Mouse (Mus musculus) intestine, embryonic 14.5 days (tissue): ENCODE results near the gene Panx1. TPM values are rescaled to one million over a fixed set of nuclear protein-coding genes. Genes with fewer than 3 reads are reported as not detected.
A peak's percentile ranks its signal among the peaks of the same experiment; 100 is the strongest.

ENCODE experiments used
- ATAC-seq: fragments of 200-750 bp; cut with Nextera tagmentation; replicated peaks from 2 replicates; pipeline ENCODE4 v1.8.0; 2017; ENCODE audit warnings: low read depth, moderate number of reproducible peaks, moderate TSS enrichment, moderate library complexity; ENCODE audit not compliant: low FRiP score, low TSS enrichment
- DNase-seq: peaks from one replicate; pipeline ENCODE4 v3.0.0-alpha.2; 2018; ENCODE audit warnings: low spot score
- H3K27ac ChIP-seq: fragments of 300-500 bp; sonication (generic); 2 replicates; pipeline ENCODE4 v1.5.1; 2014; ENCODE audit warnings: low read depth, mild to moderate bottlenecking, control low read depth
- H3K27me3 ChIP-seq: fragments of 300-500 bp; sonication (generic); replicated peaks from 2 replicates; pipeline ENCODE4 v1.6.1; 2014; ENCODE audit warnings: low read length, control low read depth; ENCODE audit not compliant: control insufficient read depth, insufficient read depth
- H3K36me3 ChIP-seq: fragments of 300-500 bp; sonication (generic); 2 replicates; pipeline ENCODE4 v1.6.1; 2014; ENCODE audit warnings: low read length, control low read depth; ENCODE audit not compliant: control insufficient read depth, insufficient read depth
- H3K4me1 ChIP-seq: fragments of 300-500 bp; sonication (generic); replicated peaks from 2 replicates; pipeline ENCODE4 v1.6.1; 2014; ENCODE audit warnings: low read length, control low read depth, mixed read lengths; ENCODE audit not compliant: control insufficient read depth, insufficient read depth
- H3K4me2 ChIP-seq: fragments of 300-500 bp; sonication (generic); 2 replicates; pipeline ENCODE4 v1.6.1; 2014; ENCODE audit warnings: low read length
- H3K4me3 ChIP-seq: fragments of 300-500 bp; sonication (generic); 2 replicates; pipeline ENCODE4 v1.5.1; 2014; ENCODE audit warnings: low read depth, low read length, control low read depth, mixed read lengths
- H3K9ac ChIP-seq: fragments of 300-500 bp; sonication (generic); 2 replicates; pipeline ENCODE4 v1.6.1; 2014; ENCODE audit warnings: mild to moderate bottlenecking, low read length
- H3K9me3 ChIP-seq: fragments of 300-500 bp; sonication (generic); 2 replicates; pipeline ENCODE4 v1.6.1; 2016; ENCODE audit warnings: low read length, control low read depth; ENCODE audit not compliant: control insufficient read depth
- WGBS: fragments of 180-500 bp; shearing (Covaris S2); extraction: QIAGEN DNeasy Blood & Tissue Kit; methylation state at CpG from one replicate; pipeline ENCODE4 v1.1.7; 2014; 5-methylcytosine and 5-hydroxymethylcytosine counted together
- polyA plus RNA-seq: library from polyadenylated mRNA; unstranded; fragments of >200 nt; fragmentation: Nextera tagmentation; extraction: Ambion mirVana; gene quantifications from 2 replicates; pipeline ENCODE4 v1.2.1, GENCODE M21; 2014

Gene Panx1
- polyA plus RNA-seq, 1 experiment from 2014 or later = 54.5 TPM

GRCm38 (mm10) chr9:15041556-15041955 is 3.7 kb downstream of the Panx1 start:
- H3K4me2 ChIP-seq = no peak overlapping the region
- DNase-seq (no peak), ATAC-seq (no peak)
- no peak overlapping the region for H3K9ac ChIP-seq
- H3K4me3 ChIP-seq = no peak overlapping the region
- peaks cover 12% of the 10 kb centered on the region for H3K4me1 ChIP-seq
- 82% methylated on average over 11 of the region's 11 CpGs for WGBS
- H3K27me3 ChIP-seq = no peaks in the 10 kb centered on the region
- no peak overlapping the region for H3K27ac ChIP-seq
- no peaks in the 10 kb centered on the region for H3K36me3 ChIP-seq
- H3K9me3 ChIP-seq = no peaks in the 10 kb centered on the region

- Histone ChIP-seq H3K27me3 (no peaks in the 10 kb centered on the region), H3K9me3 (no peaks in the 10 kb centered on the region), H3K36me3 (no peaks in the 10 kb centered on the region), H3K9ac (no peak overlapping the region), H3K4me1 (peaks cover 11% of the 10 kb centered on the region), H3K4me3 (no peak overlapping the region), H3K4me2 (no peak overlapping the region), H3K27ac (no peak overlapping the region)
- no peak for DNase-seq
- no peak for ATAC-seq
- 84% methylated on average over 5 of the region's 5 CpGs for WGBS
Observed at GRCm38 (mm10) chr9:15039848-15040247, 5.4 kb downstream of the Panx1 start.

GRCm38 (mm10) chr9:15037704-15038103 is 7.6 kb downstream of the Panx1 start:
- Histone ChIP-seq H3K4me1 (peaks cover 4% of the 10 kb centered on the region), H3K9ac (no peak overlapping the region), H3K36me3 (peaks cover 5% of the 10 kb centered on the region; the same call in 1 of the 2 replicates), H3K27ac (no peak overlapping the region), H3K27me3 (no peaks in the 10 kb centered on the region), H3K4me3 (no peak overlapping the region), H3K4me2 (no peak overlapping the region), H3K9me3 (no peaks in the 10 kb centered on the region)
- ATAC-seq (no peak), DNase-seq (no peak)
- 59% methylated on average over 3 of the region's 3 CpGs for WGBS

- no peak for ATAC-seq
- H3K9ac ChIP-seq = no peak overlapping the region
Observed at GRCm38 (mm10) chr9:15037237-15037636, 8.0 kb downstream of the Panx1 start.

GRCm38 (mm10) chr9:15036807-15037206 is 8.5 kb downstream of the Panx1 start:
- no peaks in the 10 kb centered on the region for H3K27me3 ChIP-seq
- H3K4me3 ChIP-seq = no peak overlapping the region
- H3K36me3 ChIP-seq = peaks cover 7% of the 10 kb centered on the region; the same call in 1 of the 2 replicates
- DNase-seq (no peak), ATAC-seq (0 out of 2 replicates have a peak, but pooled peaks have one; percentile 40)
- H3K27ac ChIP-seq = no peak overlapping the region
- no peaks in the 10 kb centered on the region for H3K9me3 ChIP-seq
- 25% methylated on average over 4 of the region's 4 CpGs for WGBS
- no peak overlapping the region for H3K4me2 ChIP-seq
- no peak overlapping the region for H3K9ac ChIP-seq
- H3K4me1 ChIP-seq = peaks cover 4% of the 10 kb centered on the region

More at GRCm38 (mm10) chr9:15037237-15037636, 8.0 kb downstream of the Panx1 start:
- peaks cover 4% of the 10 kb centered on the region for H3K4me1 ChIP-seq
- H3K27me3 ChIP-seq = no peaks in the 10 kb centered on the region
- H3K36me3 ChIP-seq = peaks cover 6% of the 10 kb centered on the region; the same call in 1 of the 2 replicates
- H3K4me3 ChIP-seq = no peak overlapping the region
- DNase-seq = no peak
- no peaks in the 10 kb centered on the region for H3K9me3 ChIP-seq
- no peak overlapping the region for H3K4me2 ChIP-seq
- no peak overlapping the region for H3K27ac ChIP-seq

GRCm38 (mm10) chr9:15036405-15036804 is 8.9 kb downstream of the Panx1 start:
- DNase-seq (no peak), ATAC-seq (peak; percentile 51; the same call in 1 of the 2 replicates)
- Histone ChIP-seq H3K9ac (no peak overlapping the region), H3K4me1 (peaks cover 4% of the 10 kb centered on the region), H3K36me3 (peaks cover 9% of the 10 kb centered on the region; the same call in 1 of the 2 replicates), H3K27ac (no peak overlapping the region), H3K4me2 (no peak overlapping the region), H3K9me3 (no peaks in the 10 kb centered on the region), H3K4me3 (no peak overlapping the region), H3K27me3 (no peaks in the 10 kb centered on the region)
- 89% methylated on average over 2 of the region's 2 CpGs for WGBS

- DNase-seq (no peak), ATAC-seq (no peak)
- peaks cover 4% of the 10 kb centered on the region for H3K4me1 ChIP-seq
- no peaks in the 10 kb centered on the region for H3K27me3 ChIP-seq
- peaks cover 9% of the 10 kb centered on the region; the same call in 1 of the 2 replicates for H3K36me3 ChIP-seq
- H3K27ac ChIP-seq = no peak overlapping the region
- 91% methylated on average over 7 of the region's 7 CpGs for WGBS
- H3K9ac ChIP-seq = no peak overlapping the region
- H3K4me2 ChIP-seq = no peak overlapping the region
- no peaks in the 10 kb centered on the region for H3K9me3 ChIP-seq
- H3K4me3 ChIP-seq = no peak overlapping the region
Observed at GRCm38 (mm10) chr9:15035979-15036378, 9.3 kb downstream of the Panx1 start.

GRCm38 (mm10) chr9:15034546-15035273 is 10.6 kb downstream of the Panx1 start:
- peaks cover 4% of the 10 kb centered on the region for H3K4me1 ChIP-seq
- H3K36me3 ChIP-seq = peaks cover 9% of the 10 kb centered on the region; the same call in 1 of the 2 replicates
- ATAC-seq (no peak), DNase-seq (no peak)
- H3K9ac ChIP-seq = no peak overlapping the region
- no peaks in the 10 kb centered on the region for H3K9me3 ChIP-seq
- H3K4me2 ChIP-seq = no peak overlapping the region
- H3K27ac ChIP-seq = no peak overlapping the region
- H3K4me3 ChIP-seq = no peak overlapping the region
- 78% methylated on average over 7 of the region's 7 CpGs for WGBS
- H3K27me3 ChIP-seq = no peaks in the 10 kb centered on the region
